Mouse (Mus musculus): ENCODE data around the gene Ptprg. TPM values are rescaled to one million over a fixed set of nuclear protein-coding genes. Genes with fewer than 3 reads are reported as not detected.
A peak's percentile ranks its signal among the peaks of the same experiment; 100 is the strongest.

Gene Ptprg
- total RNA-seq, 2 experiments from 2014 or later = not detected

DNA sequence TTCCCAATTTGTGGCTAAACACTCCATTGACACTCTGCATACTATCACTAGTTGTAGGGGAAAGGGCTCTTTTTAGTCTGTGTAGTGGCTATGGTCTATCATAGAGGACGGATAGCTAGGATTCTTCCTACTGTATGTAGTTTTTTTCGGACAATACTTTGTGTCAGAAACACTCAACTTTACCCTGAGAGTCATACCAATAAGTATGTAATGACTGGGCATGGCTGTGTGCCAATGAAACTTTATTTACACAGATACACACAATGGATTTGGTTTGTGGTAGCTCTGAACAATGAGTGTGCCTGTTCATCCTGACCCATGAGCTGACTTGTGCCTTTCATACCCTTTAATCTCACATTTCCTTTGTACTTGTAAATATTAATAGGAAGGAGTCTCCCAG, 127.3 kb downstream of the Ptprg start:
- ATAC-seq (replicated peaks; ENCODE audit: poor library complexity) = no peak

DNA sequence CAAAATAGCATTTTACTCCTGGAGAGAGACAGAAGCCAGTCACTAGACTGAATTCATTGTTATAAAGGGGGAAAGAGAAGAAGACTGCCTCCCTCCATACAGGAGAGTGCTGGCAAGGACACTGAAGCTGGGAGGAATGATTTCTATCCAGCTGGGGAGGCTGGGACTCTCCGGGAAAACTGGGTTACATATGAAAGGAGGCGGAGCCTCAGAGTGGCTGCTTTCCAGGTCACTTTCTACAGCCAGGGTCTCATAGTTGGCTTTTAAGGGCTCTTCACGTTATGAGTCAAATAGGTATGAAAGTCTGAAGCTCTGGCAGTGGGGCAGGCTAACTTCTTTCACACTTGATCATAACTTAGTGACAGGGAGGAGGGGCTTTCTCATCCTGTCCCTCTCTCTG, 129.1 kb downstream of the Ptprg start:
- ATAC-seq (replicated peaks; ENCODE audit: poor library complexity) = no peak

DNA sequence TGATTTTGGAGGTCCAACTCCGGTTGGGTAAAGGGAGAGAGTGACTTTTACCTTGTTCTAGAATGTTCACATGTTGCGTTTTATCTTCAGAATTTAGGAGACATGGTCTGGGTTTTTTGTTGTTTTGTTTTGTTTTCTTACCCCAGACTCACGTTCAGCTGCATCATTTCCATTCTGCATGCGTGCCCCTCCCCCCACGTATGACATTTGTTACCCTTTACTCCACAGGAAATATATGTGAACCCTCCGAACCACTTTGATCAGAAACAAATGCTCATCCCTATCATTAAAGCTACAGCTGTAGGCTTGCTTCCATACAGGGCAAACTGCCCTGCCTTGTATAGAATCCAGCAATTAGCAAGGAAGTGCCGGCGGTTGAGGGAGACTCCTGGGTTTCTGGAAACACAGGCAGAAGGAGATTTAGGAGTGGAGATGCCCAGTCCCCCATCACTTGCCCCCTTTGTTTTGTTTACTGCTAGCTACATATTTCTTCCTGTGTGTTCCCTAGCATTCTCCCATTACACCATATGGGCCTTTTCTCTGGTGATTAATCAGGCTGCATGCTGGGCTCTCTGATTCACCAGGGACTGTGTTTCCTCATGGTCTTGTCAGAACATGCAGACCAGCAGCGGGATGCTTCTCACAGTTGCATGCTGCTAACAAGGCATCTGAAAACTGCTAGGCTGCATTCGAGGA, 130.2 kb downstream of the Ptprg start:
- ATAC-seq (replicated peaks; ENCODE audit: poor library complexity) = no peak

DNA sequence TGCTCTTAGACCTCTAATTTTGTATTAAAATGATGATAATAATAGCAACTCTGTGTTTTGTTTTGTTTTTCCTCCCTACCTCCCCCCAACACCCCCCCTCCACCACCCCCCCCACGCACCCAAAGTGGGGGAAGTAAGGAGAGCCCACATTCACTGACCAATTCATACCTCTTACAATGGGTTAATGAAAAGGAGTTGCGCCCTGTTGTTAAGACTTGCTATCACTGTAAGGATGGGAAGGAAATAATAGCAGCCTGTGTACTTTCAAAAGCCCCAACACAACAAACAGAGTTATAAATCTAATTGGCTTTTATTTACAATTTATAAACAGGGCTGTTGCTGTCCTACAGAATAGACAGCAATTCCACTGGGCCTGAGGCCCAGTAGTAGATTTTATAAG, 130.8 kb downstream of the Ptprg start:
- no peak for ATAC-seq (replicated peaks; ENCODE audit: poor library complexity)

DNA sequence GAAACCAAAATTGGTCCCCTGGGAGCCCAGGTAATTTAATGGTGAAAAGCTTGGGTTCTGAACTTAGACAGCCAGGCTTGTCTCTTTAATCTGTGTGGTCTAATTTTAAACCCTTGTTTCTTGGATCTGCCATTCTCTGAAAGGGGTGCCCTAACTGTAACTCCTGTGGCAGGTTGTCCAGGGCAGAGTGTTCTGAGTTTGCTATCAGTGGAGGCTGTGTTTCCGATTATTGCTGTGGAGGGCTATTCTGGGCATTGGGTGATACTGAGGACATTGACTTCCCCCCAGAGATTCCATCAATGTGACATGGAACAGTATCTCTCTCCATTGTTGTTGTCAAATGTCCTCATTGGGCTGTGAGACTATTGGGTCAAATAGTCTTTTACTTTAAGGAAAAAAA, 134.2 kb downstream of the Ptprg start:
- ATAC-seq (replicated peaks; ENCODE audit: poor library complexity) = no peak

DNA sequence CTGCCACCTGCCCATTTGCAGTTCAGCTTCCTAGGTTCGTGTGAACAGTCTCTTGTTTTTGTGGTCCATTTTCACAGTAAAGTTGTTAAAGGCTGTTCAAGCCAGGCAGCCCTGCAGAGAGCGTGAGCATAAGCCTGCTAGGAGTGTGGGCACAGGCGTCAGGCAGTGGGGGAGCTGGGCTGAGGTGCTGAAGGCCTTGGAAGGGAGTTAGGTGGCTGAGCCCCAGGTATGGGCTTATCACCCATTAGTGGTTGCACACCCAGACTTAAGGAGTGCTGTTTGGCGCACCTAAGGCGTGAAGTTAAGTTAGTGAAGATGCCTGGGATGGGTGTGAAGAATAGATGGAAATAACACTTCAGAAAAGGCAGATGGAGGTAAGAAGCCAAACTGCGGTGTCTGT, 134.8 kb downstream of the Ptprg start:
- no peak for ATAC-seq (replicated peaks; ENCODE audit: poor library complexity)

DNA sequence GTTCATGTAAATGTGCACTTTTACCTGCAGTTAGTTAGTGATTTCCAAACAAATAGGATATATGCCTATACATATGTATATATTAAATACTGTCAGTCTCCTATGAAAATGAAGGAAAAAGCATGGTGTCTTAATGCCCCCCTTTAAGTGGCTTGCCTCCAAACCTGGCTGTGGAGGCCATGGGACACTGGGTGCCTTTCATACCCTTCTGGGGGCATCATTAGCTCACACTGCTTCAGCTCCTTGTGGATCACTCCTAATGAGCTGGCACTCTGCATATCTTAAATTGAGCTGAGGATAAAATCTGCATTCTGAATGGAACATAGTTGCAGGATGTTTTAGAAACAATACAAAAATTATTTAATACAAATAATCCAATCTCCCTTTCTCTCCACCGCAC, 136.7 kb downstream of the Ptprg start:
- no peak for ATAC-seq (replicated peaks; ENCODE audit: poor library complexity)

DNA sequence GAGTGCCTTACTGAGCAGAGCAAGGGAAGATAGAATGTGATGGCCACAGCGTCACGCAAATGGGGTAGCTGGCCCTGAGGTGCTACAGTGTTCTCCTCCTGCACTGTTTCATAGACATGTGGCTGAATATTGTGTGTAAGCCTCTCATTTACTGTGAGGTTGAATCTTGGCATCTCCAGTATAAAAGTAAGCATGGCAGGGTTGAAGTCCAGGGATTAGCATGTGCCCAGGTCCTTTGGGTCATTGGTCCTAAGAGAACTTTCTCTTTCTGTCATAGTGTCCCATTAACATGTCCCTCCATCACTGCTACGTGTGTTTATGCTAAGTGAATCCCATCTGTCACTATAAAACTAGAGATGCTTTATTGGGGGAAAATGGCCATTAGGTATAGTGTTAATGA, 138.2 kb downstream of the Ptprg start:
- ATAC-seq (replicated peaks; ENCODE audit: poor library complexity) = no peak

DNA sequence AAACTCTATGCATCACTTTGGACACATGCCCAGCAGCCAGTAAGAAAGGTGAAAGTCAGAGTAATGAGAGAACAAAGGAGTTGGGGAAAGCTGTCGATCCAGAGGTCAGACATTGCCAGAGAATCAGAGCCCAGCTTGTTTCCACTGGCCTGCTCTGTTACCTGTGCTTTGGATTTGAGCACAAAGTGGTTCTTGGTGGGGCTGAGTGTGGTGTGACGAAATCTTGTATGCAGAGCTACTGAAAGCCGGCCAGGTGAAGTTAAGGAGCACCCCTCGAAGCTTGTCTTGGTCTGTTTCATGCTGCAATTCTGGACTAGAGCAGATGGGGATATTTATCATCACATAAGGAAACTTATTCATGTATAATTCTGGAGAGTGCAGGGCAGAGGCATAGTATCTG, 145.5 kb downstream of the Ptprg start:
- ATAC-seq (replicated peaks; ENCODE audit: poor library complexity) = no peak

DNA sequence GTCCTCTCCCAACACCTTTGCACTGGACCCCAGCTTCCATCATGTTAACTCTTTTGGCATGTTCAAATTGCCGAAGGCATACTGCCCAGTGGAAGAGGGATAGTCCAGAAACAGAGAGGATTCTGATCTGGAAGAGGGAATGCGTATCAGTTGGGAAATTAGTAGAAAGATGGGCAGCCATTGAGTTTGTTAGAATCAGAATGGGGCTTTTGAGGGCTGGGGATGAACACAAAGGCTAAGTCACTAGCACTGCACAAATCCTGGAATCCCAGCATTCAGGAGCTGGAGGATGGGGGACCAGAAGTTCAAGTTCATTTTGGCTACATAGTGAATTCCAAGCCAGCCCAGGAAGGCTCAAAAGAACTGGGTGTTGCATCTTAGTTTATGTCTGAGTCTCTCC, 146.3 kb downstream of the Ptprg start:
- ATAC-seq (replicated peaks; ENCODE audit: poor library complexity) = no peak

DNA sequence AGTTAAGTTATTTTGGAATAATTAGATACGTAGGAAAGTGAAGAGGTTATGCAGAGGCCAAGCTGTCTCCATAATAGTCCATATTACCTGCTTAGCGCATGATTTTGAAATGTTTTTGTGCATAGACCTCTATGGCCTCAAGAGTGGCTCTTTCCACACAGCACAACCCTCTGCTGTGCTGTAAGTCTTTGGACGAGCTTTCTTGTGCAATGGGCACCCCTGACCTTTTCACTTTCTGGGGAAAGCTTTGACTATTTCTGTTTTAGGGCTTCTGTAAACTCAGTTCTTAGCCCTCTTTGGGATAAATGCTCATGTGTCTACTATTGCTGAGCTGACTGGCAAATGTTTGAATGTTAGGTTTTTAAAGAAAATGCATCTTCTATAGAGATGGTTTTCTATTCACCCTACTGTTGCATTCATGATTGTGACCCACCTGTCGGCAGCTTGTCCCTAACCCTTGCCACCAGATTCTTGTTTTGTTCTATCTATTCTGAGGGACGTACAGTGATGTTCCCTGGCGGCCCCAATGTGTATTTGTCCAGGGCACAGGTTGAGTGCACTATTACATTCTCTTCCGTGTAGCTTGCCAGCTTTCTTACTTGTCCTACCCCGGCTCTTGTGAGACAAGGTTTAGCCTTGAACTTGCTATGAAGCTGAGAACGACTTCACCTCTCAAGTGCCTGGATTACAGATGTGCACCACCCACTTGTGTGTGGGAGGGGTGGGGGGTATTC, 148.4 kb downstream of the Ptprg start:
- no peak for ATAC-seq (replicated peaks; ENCODE audit: poor library complexity)

DNA sequence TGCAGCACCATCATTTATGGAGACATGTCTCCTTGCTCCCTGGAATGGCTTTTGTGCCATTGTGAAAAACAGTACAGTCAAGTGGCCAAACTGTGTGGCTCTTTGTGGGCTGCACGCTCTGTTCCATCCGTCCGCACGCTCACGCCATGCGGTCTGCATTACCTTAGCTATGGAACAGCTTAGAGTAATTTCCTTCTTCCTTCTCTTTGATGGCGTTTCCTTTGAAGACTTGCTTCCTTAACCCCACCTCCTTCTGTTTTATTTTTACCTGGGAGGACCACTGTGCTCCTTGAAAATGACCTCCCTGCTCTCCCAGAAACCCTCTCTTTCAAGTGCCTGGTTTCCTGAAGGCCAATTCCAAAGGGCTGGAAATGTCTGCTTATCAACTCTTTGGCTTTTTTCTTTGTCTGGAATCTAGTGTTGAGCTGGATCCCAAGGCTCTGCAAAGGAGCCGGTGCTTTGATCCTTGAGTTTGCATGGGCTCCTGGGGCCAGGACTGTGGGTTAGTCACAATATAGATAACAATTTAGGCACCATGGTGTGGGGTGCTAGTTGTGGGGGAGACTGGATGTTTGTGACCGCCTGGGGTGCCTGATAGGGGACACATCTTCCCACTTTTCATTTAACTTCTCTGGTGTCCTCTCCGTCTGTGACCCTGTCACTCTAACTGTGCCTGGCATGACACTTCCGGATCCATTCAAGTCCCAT, 149.6 kb downstream of the Ptprg start:
- ATAC-seq (replicated peaks; ENCODE audit: poor library complexity) = no peak

DNA sequence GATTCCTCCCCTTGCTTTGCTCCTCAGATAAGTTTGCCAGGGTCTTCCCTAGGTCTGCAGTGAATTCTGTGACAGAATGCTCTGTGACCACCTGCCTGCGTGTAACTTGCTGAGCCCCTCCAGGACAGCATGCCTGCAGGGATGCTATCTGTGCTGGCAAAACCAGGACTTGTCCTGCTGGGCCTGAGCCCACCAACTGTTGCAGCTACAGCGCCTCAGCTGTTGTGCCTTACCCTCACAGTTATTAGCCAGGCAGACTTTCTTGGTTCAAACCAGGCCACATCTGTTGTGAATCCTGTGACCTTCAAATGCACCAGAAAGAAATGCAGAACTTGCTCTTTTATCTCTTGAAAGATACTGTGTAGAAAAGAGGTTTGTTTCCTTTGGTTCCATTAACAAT, 151.5 kb downstream of the Ptprg start:
- ATAC-seq (replicated peaks; ENCODE audit: poor library complexity) = no peak

DNA sequence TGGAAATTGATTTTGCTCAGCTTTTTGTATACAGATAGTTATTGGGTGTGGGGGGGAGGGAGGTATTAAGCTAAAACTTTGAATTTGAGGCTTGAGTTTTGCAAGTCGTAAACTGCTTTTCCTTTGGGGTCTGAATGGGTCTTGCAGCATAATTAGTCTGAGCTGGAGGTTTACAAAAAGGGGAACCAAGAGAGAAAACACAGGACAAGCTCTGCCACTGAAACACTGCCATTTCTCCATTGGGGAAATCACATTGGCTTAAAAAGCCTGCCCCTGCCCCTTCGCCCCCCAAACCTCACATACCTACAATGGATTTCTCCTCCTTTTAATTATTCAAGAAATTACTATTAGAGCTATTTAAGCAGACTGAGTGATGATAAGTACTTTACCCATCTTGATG, 156.0 kb downstream of the Ptprg start:
- ATAC-seq (replicated peaks; ENCODE audit: poor library complexity) = peak; percentile 84

DNA sequence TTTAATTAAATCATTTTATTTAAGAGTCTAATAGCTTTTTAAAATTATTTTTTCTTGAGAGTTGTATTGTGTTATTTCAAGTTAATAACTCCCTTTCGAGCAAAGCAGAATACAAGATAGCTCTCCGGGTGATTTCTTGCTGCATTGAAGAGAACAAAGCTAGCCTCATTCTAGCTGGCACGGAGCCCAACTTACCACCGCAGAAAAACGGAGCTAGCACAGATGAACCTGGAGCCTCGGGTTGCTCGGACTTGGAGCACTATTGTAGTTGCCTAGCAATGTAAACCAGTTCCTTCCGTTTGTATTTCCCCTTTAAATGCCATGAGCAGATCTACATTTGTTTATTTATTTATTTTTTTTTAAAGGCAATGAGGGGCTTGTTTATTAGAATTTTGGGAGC, 156.5 kb downstream of the Ptprg start:
- ATAC-seq (replicated peaks; ENCODE audit: poor library complexity) = peak; percentile 77

DNA sequence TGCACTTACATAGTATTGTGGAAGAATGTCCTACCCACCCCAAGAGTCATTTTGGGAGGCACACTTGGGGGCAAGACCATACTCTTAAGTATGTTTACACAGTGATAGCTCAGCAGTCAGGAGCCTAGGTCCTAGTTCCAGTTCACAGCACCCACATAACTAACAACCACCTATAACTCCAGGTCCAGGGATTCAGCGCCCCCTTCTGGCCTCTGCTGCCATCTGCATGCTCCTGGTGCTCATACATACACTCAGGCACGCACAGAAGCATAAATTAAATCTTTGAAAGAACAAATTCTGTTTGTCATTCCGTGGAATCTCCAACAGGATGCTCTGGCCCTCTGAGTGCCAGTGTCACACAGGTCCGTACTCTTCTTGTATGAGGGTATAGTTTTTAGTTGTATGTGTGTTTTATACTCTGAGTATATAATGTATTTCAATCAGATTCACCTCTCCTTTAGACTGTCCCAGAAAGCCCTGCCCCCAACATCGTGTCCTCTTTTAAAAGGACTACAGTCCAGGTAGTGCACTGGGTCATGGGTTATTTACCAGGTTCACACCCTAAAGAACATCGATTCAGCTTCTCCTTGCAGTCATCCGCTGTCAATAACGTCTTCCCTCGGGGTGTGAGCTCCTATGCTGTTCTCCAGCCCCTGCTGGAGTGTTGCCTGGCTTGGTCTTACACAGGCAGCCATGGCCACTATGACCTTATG, 157.2 kb downstream of the Ptprg start:
- no peak for ATAC-seq (replicated peaks; ENCODE audit: poor library complexity)

DNA sequence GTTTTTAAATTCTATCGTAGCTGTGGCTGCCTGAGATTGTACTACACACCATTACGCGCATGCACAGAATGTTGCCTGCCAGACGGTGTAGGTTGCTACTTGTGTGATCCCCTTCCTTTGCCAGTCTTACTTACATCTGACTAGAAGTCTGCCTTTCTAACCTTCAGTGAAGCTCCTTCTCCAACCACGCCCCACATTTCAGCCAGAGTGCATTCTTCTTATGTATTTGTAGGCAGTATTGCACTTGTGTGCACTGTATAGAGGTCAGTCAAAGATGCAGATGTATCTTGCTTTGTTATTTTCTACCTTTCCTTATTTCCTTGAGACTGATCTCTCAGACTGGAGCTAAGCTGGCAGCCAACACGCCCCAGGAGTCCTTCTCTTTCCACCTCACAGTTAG, 158.8 kb downstream of the Ptprg start:
- no peak for ATAC-seq (replicated peaks; ENCODE audit: poor library complexity)

DNA sequence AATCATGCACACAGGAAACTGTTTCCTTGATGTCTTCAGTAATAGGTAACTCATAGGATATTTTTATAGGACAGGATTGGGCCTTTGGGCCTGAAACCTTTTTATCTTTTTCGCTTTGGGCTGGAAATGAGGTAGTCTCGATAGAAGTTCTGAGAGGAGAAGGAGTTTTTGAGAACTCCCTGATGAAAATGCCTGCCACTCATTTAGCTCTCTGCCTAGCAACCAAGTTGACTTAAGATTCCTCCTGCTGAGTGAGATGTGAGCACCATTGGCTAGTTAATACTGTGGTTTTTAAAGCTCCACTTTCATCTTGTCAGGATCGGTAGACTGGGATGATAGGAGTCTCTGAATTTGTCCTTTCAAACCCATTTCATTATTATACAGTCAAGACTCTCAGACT, 162.9 kb downstream of the Ptprg start:
- ATAC-seq (replicated peaks; ENCODE audit: poor library complexity) = no peak

DNA sequence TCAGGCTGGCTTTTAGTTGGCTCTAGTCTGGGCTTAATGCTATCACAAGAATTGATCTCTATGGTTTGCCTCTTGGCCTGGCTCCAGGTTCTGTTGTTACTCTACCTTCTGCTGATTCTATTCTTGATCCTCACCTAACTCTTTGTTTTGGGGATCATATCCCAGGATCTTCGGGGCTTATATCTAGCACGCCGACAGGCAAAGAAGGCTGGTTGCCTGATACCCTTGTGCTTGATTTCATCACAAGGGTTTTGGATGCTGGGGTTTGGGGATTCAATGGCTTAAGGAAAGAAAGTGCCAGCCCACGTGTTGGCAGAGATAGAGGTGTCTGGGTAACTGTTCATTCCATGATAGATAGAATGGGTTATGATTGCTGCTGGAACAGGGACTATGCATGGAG, 164.9 kb downstream of the Ptprg start:
- ATAC-seq (replicated peaks; ENCODE audit: poor library complexity) = no peak

DNA sequence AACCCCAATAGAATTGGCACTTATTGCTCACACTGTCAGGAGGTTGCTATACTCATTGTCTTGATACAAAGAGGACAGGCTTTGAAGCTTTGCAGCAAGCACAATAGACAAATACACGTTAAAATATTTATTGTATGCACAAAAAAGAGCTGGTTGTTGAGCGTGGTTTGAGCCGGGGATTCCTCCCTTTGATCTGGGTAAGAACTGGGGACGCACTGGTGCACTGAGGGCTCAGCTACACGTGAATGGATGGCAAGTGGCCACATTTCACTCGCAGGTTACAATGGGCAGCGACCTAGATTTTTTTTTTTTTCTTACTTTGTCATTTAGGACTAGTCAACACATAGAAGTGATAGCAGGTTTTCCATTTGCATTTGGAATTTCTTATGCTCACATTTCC, 165.9 kb downstream of the Ptprg start:
- ATAC-seq (replicated peaks; ENCODE audit: poor library complexity) = no peak

DNA sequence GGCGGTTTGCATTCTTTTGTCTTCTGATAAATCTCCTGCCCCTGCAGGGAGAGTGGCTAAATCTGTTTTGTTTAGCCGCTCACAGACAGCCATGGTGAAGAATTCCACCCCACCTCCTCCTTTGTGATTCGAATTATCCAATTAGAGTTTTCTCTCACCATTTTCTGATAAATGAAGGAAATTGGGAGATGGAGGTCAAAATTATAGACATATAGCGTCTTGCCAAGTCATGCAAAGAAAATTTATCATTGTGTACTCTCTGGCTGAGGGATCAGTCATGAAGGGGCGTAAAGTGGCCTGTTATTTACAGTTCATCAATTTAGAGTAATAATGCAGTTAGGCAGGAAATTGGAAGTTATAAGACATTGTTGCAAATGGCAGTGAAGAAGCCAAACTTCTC, 168.8 kb downstream of the Ptprg start:
- ATAC-seq (replicated peaks; ENCODE audit: poor library complexity) = no peak

DNA sequence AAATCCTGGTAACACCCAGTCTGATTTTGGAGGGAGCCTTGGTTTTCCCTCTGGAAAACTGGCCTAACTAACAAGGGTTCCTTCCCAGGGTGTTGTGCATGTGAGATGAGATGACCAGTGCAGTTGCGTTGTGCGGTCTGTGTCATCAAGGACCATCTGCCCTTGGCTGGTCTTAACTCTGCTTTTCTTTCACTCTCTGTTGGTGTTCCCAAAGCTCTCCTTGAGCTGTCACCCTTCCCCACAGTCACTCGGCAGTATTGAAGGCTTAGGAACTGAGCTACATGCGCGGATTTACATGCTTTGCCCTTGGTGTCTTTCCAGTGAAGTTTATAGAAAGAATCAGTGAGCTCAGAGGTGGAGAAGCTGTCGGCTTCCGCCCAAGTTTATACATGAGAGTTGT, 170.5 kb downstream of the Ptprg start:
- ATAC-seq (replicated peaks; ENCODE audit: poor library complexity) = no peak
